Mouse (Mus musculus) E14TG2a.4 (cell line): ENCODE results near the gene Tmem258.

Experiments used
- H3K27me3 ChIP-seq: 2 replicates; pipeline ENCODE4 v1.6.1; 2014; ENCODE audit warnings: low read length, control low read depth; ENCODE audit not compliant: insufficient read depth
- H3K36me3 ChIP-seq: 2 replicates; pipeline ENCODE4 v1.6.1; 2014; ENCODE audit warnings: low read length, control low read depth; ENCODE audit not compliant: insufficient read depth
- H3K4me1 ChIP-seq: replicated peaks from 2 replicates; pipeline ENCODE4 v1.6.1; 2014; ENCODE audit warnings: low read depth, low read length, control low read depth
- H3K4me3 ChIP-seq: replicated peaks from 2 replicates; pipeline ENCODE4 v1.5.1; 2014; ENCODE audit warnings: mild to moderate bottlenecking, low read length
- H3K9me3 ChIP-seq: 2 replicates; pipeline ENCODE4 v1.6.1; 2014; ENCODE audit warnings: low read length, control low read depth
- CTCF ChIP-seq: conservative IDR thresholded peaks from 2 replicates; pipeline ENCODE4 v1.5.1; 2014; ENCODE audit warnings: low read length
- NANOG ChIP-seq: IDR thresholded peaks from 2 replicates; pipeline ENCODE4 v1.6.1; 2014; ENCODE audit warnings: borderline replicate concordance, low read length, mixed read lengths
- POU5F1 ChIP-seq: IDR thresholded peaks from 2 replicates; pipeline ENCODE4 v1.6.1; 2014; ENCODE audit warnings: low read length, borderline replicate concordance

The Tmem258 gene

GRCm38 (mm10) chr19:10204616-10205001 is 795 bp downstream of the Tmem258 start:
- TF ChIP-seq POU5F1 (no peak), CTCF (peak; percentile 39), NANOG (no peak)
- peaks cover 68% of the 10 kb centered on the region for H3K4me1 ChIP-seq
- peaks cover 77% of the 10 kb centered on the region for H3K36me3 ChIP-seq
- no peaks in the 10 kb centered on the region for H3K27me3 ChIP-seq
- no peaks in the 10 kb centered on the region for H3K9me3 ChIP-seq
- H3K4me3 ChIP-seq, result peak overlapping the region; percentile 94

GRCm38 (mm10) chr19:10205051-10205450 is 1.2 kb downstream of the Tmem258 start:
- Histone ChIP-seq H3K4me3 (peak overlapping the region; percentile 94), H3K36me3 (peaks cover 77% of the 10 kb centered on the region), H3K27me3 (no peaks in the 10 kb centered on the region), H3K4me1 (peaks cover 65% of the 10 kb centered on the region), H3K9me3 (no peaks in the 10 kb centered on the region)
- no peak for TF ChIP-seq NANOG
- TF ChIP-seq POU5F1, result no peak
- TF ChIP-seq CTCF, result no peak

GRCm38 (mm10) chr19:10208851-10209250 is 5.0 kb downstream of the Tmem258 start:
- no peak overlapping the region for H3K4me3 ChIP-seq
- TF ChIP-seq NANOG (no peak), CTCF (no peak), POU5F1 (no peak)
- peaks cover 63% of the 10 kb centered on the region for H3K4me1 ChIP-seq

GRCm38 (mm10) chr19:10210885-10211284 is 7.1 kb downstream of the Tmem258 start:
- H3K4me1 ChIP-seq, result peaks cover 62% of the 10 kb centered on the region
- peaks cover 100% of the 10 kb centered on the region for H3K36me3 ChIP-seq
- H3K27me3 ChIP-seq, result no peaks in the 10 kb centered on the region
- no peak for TF ChIP-seq NANOG
- no peak for TF ChIP-seq CTCF
- no peak for TF ChIP-seq POU5F1
- H3K4me3 ChIP-seq, result no peak overlapping the region
- H3K9me3 ChIP-seq, result no peaks in the 10 kb centered on the region

More at GRCm38 (mm10) chr19:10208851-10209250, 5.0 kb downstream of the Tmem258 start:
- Histone ChIP-seq H3K9me3 (no peaks in the 10 kb centered on the region), H3K36me3 (peaks cover 89% of the 10 kb centered on the region), H3K27me3 (no peaks in the 10 kb centered on the region)

GRCm38 (mm10) chr19:10213796-10214471 is 10.1 kb downstream of the Tmem258 start:
- Histone ChIP-seq H3K4me3 (no peak overlapping the region), H3K9me3 (no peaks in the 10 kb centered on the region), H3K27me3 (no peaks in the 10 kb centered on the region), H3K4me1 (peaks cover 70% of the 10 kb centered on the region), H3K36me3 (peaks cover 99% of the 10 kb centered on the region)
- TF ChIP-seq NANOG (no peak), POU5F1 (no peak), CTCF (no peak)

- Histone ChIP-seq H3K9me3 (no peaks in the 10 kb centered on the region), H3K27me3 (no peaks in the 10 kb centered on the region), H3K36me3 (peaks cover 99% of the 10 kb centered on the region), H3K4me1 (peaks cover 80% of the 10 kb centered on the region), H3K4me3 (peak overlapping the region; percentile 43)
- no peak for TF ChIP-seq NANOG
- no peak for TF ChIP-seq POU5F1
- no peak for TF ChIP-seq CTCF
Observed at GRCm38 (mm10) chr19:10216101-10216500, 12.3 kb downstream of the Tmem258 start.

GRCm38 (mm10) chr19:10219108-10219507 is 15.3 kb downstream of the Tmem258 start:
- no peak for TF ChIP-seq POU5F1
- TF ChIP-seq CTCF, result peak; percentile 91
- peaks cover 94% of the 10 kb centered on the region for H3K4me1 ChIP-seq
- H3K27me3 ChIP-seq, result no peaks in the 10 kb centered on the region
- H3K36me3 ChIP-seq, result peaks cover 95% of the 10 kb centered on the region
- H3K4me3 ChIP-seq, result peak overlapping the region; percentile 32; the same call in 1 of the 2 replicates
- H3K9me3 ChIP-seq, result no peaks in the 10 kb centered on the region

GRCm38 (mm10) chr19:10219593-10219992 is 15.8 kb downstream of the Tmem258 start:
- Histone ChIP-seq H3K4me3 (peak overlapping the region; percentile 32; the same call in 1 of the 2 replicates), H3K27me3 (no peaks in the 10 kb centered on the region), H3K4me1 (peaks cover 98% of the 10 kb centered on the region), H3K9me3 (no peaks in the 10 kb centered on the region), H3K36me3 (peaks cover 95% of the 10 kb centered on the region)
- no peak for TF ChIP-seq POU5F1
- TF ChIP-seq CTCF, result no peak
- TF ChIP-seq NANOG, result no peak
